Mouse (Mus musculus) spleen, postnatal 36 days (tissue): ENCODE results near the gene Art1.

Experiments
- DNase-seq, 2 experiments: peaks; one replicate each; pipeline ENCODE4 v3.0.0; 2022; ENCODE audit warnings: low spot score in 2 of 2, mixed read lengths in 1 of 2

The Art1 gene

GRCm38 (mm10) chr7:102108206-102108605, 6.7 kb downstream of the Art1 start:
- no peak for DNase-seq

- no peak for DNase-seq
Observed at GRCm38 (mm10) chr7:102109171-102109570, 7.6 kb downstream of the Art1 start, which contains the start of gene Art5. Art5 (minus strand) TSS chr7:102109489.

- DNase-seq = no peak
Observed at GRCm38 (mm10) chr7:102109746-102110145, 8.2 kb downstream of the Art1 start.

- DNase-seq = no peak
Observed at GRCm38 (mm10) chr7:102113151-102113729, 11.7 kb downstream of the Art1 start.

GRCm38 (mm10) chr7:102116579-102117331, 15.2 kb downstream of the Art1 start, which contains the start of gene Chrna10:
Chrna10 (minus strand) TSS chr7:102116828.
- no peak for DNase-seq

GRCm38 (mm10) chr7:102117382-102117781, 15.8 kb downstream of the Art1 start:
- DNase-seq = no peak

- DNase-seq = no peak
Observed at GRCm38 (mm10) chr7:102120326-102120725, 18.8 kb downstream of the Art1 start.

GRCm38 (mm10) chr7:102132395-102132794, 30.9 kb downstream of the Art1 start:
- no peak for DNase-seq

- DNase-seq = peak in 1 of 2 experiments; percentile 11
Observed at GRCm38 (mm10) chr7:102137464-102137863, 35.9 kb downstream of the Art1 start.

GRCm38 (mm10) chr7:102137898-102138297, 36.4 kb downstream of the Art1 start:
- no peak for DNase-seq

- no peak for DNase-seq
Observed at GRCm38 (mm10) chr7:102153691-102154090, 52.1 kb downstream of the Art1 start.
